Mouse (Mus musculus) megakaryocyte, embryonic 14.5 days (primary cell): ENCODE measurements around the gene Ltbp4.

Experiments
- FLI1 ChIP-seq: IDR thresholded peaks from 2 replicates; pipeline ENCODE4 v1.6.1; 2012; ENCODE audit warnings: low read length, inconsistent platforms, mixed read lengths
- GATA1 ChIP-seq: IDR thresholded peaks from 3 replicates; pipeline ENCODE4 v1.6.1; 2012; ENCODE audit warnings: mixed read lengths, low read length, inconsistent platforms, borderline replicate concordance

DNA sequence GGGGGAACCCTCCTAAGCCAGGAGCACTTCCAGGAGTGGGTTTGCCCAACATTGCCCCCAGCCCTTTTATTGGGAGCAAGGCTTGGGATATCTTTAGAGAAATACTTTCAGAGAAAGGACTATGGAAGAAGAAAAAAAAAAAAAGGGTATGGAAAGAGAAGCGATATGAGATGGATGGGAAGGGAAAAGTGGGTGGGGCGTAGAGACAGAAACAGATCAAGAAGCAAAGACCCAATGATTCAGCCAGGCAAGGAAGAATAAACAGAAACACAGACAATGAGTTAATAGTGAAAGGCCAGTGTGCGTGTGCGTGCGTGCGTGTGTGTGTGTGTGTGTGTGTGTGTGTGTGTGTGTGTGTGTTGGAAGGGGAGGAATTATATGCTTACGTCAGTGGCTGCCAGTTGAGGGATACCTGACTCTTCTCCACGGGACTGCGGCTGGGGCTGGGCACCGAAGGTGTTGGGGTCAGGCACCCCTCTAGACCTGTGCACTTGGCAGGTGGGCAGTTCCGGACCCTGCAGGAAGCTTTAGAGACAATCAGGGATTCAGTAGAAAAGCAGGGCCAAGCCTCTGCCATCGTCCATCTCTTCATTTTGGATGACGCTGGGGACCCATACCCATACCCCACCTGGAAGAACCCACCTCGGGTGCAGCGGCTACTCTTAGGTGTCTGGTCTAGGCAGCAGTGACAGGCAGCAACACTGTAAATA is 2.3 kb downstream of the Ltbp4 start:
- TF ChIP-seq GATA1 (no peak), FLI1 (no peak)
